Mouse (Mus musculus) heart, postnatal 14 days (tissue): ENCODE measurements around the gene Gm20388. TPM values are rescaled to one million over a fixed set of nuclear protein-coding genes. Genes with fewer than 3 reads are reported as not detected.

ENCODE experiments used
- DNase-seq, 2 experiments: peaks; one replicate each; pipeline ENCODE4 v3.0.0; 2021 to 2022
- intact Hi-C: fragments of 180-260 bp; cut with DNase I; formaldehyde crosslinking; loops from one replicate; pipeline ENCODE4 v1.15.1; 2025
- total RNA-seq, 2 experiments: library from RNA; stranded (reverse); gene quantifications; 2 replicates each; pipeline ENCODE4 v1.2.3; 2021

Gene Gm20388
- total RNA-seq, 2 experiments from 2014 or later = 0.24 TPM; not detected in 1

DNA sequence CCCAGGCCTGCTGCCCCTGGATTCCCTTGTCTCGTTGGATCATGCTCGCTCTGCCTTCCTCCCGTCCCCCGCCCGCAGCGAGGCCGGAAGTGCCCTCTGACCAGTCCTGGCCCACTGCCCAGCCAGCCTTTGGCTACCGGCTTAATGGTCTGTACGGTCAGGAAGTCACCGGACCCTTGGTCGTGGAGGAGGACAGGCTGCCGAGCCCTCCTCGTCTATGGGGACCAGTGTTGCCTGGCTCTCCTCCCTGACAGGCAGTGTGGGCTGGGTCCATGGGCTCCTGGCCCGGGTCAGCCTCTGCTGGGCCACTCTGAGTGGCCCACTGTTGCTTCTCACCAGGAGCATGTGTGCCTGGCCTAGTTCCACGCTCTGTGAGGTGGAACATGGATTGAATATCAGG is 584.3 kb downstream of the Gm20388 start:
- intact Hi-C loops = no loop called here
- DNase-seq = peak; percentile 83 to 87

DNA sequence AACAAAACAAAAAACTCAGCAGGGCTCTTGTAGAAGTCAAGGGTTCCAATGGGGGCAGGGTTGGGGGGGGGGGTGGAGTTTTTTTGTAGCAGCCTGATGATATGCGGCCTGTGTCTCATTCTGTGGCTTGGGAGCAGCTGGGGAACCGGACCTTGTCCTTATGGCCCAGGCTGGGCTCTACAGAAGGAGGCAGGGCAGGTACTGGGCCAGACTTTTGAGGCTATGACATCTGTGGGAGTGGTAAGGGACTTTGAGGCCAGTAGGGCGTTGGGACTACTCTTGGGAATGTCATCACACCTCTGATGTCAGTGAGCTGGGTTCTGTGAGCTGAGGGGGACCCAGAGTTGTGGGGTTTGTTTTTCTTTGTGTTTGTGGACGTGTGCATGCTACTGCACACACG is 584.8 kb downstream of the Gm20388 start:
- intact Hi-C loops = no loop called here
- DNase-seq = no peak

DNA sequence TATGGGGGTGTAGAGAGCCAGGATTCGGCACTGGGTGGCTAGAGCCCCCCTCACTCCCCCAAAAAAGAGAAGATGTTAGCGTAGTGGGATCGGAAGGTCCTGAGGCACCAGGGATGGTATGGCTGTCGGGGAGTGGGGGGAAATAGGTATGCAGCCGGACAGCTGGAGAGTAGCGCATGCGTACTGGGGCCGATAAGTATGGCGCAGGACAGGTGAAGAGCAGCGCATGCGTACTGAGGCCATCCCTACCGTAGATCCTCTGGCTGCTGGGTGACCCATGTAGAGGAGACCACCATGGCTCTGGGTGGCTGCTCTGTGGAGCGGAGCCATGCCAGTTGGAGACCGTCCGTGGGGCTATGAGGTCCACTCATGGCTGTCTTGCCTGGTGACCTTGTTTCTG is 585.8 kb downstream of the Gm20388 start:
- DNase-seq = no peak
- intact Hi-C loops = no loop called here

DNA sequence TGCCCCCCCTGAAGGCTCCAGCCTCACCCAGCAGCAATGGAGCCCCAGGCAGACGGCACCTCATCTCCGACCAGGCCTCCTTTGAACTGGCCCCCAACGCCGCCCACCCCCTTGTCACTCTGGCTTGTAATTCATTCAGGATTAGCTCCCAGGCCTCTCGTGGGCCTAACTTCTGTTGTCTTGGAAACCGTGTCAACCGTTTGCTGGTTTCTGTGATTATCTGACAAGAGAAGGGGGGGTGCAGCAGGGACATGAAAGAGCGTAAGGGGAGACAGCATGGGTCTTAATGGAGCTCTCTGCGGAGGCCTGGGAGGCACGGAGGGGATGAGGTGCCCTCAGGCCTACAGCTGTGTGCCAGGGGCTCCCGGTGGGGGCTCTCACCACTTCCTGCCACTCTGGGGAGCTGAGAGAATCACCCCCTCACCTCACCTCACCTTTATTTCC is 586.9 kb downstream of the Gm20388 start:
- intact Hi-C loops = no loop called here
- no peak for DNase-seq

DNA sequence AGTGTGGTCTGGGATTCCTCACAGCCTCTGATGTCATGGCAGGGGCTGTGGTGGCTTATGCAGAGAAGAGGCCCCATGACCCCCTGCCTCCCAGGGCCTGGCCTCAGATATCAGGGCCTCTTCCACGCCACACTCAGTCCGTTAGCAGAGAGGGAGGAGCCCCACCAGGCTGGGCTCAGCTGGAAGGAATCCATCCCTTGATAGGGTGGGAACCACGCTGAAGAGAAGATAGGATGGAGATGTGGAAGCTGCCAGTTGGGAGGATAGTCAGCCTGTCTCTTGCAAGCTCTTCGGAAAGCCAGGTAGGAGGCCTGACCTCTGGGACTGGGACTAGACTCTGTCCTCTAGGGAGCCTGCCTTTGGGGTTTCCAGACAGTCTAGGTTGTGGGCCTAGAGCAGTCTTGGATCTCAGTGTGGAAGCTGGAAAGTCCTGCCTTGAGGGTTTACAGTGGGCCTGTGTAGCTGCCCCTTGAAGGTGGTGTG is 587.7 kb downstream of the Gm20388 start:
- no peak for DNase-seq
- intact Hi-C loops = no loop called here

DNA sequence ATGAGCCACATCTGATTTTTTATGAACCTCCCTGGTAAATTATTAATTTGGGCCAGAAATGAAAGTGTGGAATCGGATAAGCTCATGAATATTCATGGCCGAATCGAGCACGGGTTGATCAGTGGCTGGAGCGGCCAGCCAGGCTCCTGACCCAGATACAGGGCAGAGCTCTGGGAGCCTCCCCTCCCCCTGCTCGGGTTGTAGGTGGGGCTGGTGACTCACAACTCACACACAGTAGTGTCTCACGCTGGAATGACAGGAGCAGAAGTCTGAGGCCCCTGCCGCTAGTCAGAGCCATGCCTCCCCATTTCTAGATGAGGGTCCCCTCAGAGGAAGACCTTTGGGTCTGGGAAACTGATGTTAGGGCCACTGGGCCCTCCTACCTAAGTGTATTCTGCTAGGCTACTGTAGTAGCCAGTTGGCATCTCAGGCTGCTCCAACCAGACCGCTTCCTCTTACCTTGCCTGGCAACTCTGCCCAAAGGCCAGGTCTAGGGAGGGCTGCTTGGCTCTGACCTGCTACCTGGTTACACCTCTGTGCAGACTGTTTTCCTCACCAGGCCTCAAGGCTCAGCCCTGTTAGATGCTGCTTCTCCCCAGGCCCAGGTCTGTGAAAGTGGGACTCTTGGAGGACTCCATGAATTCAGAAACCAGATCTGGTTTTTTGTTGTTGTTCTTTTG is 588.4 kb downstream of the Gm20388 start:
- peak; percentile 63 to 75 for DNase-seq
- intact Hi-C loops = no loop called here

DNA sequence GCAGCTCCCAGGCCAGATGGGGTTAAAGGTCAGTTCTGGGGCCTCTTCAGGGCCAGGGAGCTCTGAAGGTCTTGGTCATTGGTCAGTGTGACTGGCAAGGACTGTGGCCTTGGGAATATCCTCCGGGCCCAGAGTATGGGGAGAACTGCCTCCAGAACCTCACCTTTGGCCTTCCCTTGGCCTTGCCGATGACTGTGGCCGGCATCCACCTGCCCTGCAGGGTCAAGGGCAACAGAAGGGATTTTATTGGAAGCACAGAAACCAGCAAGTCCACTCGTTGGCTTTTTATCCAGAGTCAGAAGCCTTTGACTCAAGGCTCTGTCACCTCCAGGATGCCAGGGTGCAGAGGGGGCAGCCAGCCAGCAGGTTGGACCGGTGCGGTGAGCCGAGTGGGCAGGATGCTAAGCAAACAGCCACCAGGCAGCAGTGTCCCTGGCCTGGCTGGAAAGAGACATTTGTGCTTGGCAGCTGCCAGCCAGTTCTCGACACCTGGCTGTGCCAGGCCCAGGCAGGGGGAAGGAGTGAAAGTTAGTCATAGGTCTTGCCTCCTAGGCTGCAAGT is 590.1 kb downstream of the Gm20388 start:
- intact Hi-C loops = no loop called here

DNA sequence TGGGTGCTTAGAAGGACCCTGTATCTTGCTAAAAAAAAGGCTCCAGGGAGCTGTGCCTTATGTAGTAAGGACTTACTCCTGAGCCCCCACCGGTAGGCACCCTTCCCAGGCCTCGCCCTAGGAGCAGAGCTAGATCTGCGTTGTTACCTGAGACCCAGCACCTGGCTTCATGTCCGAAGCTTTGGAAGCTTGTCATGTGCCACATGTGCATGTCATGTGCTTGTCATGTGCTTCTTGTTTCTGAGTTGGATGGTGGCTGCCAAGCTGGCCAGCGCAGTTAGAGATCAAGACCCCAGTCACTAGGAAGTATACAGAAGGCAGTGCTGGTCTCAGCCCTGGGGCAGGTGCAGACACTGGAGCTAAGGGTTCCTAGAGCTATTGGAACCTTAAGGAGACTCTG is 590.8 kb downstream of the Gm20388 start:
- no peak for DNase-seq
- intact Hi-C loops = no loop called here

More for the DNA sequence above, 590.1 kb downstream of the Gm20388 start:
- DNase-seq = no peak

DNA sequence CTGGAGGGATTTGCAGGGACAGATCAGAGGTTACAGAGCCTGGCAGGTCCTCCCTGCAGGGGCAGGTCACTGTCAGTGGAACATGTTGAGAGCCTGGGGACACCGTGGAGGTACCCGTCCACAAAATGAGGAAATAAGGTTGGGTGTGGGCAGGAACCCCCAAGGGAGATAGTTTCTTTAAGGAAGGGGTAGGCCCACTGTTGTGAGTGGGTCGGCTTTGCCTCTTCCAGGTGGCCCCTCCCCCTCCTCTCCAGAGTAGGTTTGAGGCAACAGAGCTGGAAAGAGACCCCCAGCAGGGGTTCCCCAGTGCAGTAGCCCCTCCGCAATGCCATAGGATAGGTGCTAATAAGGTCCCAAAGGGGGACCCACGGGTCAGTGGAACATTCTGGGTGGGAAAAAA is 591.8 kb downstream of the Gm20388 start:
- intact Hi-C loops = no loop called here
- DNase-seq = no peak

DNA sequence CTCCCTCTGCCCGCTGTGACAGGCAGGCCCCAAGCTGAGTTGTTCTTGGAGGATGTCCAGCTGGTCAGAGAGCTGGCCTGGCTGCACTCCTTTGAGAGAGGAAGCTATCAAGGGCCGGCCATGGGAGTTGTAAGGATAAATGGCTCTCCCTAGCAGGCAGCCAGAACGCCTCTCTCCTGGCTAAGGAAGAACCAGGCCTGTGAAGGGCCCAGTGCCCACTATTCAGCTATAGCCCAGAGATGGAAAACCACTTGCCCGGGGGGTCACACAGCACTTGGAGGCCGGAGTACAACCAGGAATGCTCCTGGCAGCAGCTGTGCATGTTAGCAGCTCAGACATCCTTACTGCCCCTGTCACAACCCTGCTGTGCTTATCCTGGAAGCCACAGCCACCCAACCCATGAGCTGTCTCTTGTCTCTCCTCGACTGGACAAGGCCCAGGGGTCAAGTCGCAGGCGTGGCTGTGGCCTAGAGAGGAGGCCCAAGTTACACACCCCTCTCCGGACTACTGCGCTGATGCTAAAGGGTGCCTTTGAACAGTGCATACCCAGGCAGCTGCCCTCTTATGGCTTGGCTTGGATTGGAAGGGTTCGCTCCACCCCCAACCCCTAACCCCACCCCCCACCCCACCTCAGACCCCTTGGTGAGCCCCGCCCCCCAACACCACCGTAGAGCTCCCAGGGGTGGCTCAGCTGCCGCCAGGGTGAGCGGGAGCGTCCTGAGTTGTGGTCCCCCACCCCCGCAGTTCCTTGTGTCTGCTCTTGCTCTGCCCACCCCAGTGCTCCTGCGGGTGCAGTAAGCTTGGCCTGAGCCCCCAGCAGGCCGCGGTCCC is 593.8 kb downstream of the Gm20388 start:
- DNase-seq = peak; percentile 62 to 77
- intact Hi-C loops = no loop called here

DNA sequence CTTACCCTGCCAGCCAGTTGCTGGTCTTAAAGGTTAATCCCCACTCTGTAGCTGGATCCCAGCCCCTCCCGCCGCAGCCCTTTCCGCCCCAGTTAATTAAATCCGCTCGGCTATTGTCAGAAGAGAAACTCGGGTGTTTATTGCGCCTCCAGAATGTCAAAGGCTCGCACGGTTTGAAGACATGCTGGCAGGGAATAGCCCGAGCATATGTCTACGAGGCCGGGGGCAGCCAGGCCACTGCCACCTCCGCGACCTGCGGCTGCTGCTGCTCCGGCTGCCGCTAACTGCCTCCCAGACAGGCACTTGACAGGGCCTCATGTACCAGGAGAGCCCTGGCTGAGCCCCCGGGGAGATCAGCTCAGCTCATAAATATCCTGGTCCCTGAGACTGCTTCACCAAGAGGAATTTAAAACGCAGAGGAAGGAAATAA is 594.5 kb downstream of the Gm20388 start:
- DNase-seq = no peak
- intact Hi-C loops = no loop called here

DNA sequence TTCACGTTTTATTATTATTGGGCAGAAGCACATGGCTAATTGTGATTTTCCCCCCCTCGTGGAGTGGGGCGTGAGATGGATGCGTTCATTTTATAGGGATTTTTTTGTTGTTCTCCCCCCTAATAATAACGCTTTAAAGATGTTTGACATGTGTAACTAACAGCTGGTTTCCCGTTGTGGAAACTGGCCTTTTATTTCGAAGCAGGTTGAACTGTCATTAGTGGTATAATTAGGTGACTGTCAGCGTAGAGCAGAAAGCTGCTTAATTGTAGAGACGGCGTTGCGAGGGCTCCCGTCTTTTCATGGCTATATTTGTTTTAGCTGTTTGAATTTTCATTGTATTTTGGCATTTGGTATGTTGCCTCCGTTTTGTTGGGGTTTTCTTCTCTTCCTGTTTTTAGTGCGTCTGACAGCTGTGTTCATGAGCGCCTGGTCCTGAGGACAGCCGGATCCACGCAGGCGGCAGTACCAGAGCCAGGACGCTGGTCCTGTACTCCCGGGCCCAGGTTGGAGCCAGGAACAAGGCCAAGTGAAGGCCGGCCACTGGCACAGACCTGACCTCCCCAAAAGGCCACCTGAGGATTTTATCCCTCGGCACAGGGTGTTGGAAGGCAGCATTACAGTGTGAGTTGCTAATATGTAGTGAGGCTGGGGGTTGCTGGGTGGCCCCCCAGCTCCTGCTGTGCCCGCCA is 595.1 kb downstream of the Gm20388 start:
- no peak for DNase-seq
- intact Hi-C loops = no loop called here

DNA sequence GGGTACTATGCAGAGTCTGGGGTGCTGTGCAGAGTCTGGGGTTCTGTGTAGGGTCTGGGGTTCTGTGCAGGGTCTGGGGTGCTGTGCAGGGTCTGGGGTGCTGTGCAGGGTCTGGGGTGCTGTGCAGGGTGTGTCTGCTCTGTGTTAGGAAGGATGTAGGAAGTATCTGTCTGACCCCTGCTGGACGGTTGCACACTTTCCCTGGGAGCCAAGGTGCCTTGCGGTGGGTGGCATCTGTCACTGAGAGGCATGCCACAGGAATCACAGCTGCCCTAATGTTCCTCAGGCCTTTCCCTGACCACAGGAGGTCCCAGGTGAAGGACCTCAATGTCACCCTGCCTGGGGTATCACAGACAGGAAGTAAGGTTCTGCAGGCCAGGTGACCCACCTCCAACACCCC is 595.9 kb downstream of the Gm20388 start:
- DNase-seq = no peak
- intact Hi-C loops = no loop called here

DNA sequence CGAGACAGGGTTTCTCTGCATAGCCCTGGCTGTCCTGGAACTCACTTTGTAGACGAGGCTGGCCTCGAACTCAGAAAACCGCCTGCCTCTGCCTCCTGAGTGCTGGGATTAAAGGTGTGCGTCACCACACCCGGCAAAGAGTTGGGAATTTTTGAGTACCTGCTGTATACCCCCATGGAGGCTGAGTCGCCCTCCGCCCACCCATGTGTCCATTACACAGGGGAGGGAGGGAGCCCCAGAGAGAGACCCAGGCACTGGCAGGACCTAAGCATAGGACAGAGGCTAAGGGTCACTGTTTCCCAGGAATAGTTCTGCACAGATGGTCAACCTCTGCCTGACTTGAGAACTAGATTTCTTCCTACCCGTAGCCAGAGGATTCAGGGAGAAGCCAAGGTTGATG is 596.6 kb downstream of the Gm20388 start:
- no peak for DNase-seq
- intact Hi-C loops = no loop called here

DNA sequence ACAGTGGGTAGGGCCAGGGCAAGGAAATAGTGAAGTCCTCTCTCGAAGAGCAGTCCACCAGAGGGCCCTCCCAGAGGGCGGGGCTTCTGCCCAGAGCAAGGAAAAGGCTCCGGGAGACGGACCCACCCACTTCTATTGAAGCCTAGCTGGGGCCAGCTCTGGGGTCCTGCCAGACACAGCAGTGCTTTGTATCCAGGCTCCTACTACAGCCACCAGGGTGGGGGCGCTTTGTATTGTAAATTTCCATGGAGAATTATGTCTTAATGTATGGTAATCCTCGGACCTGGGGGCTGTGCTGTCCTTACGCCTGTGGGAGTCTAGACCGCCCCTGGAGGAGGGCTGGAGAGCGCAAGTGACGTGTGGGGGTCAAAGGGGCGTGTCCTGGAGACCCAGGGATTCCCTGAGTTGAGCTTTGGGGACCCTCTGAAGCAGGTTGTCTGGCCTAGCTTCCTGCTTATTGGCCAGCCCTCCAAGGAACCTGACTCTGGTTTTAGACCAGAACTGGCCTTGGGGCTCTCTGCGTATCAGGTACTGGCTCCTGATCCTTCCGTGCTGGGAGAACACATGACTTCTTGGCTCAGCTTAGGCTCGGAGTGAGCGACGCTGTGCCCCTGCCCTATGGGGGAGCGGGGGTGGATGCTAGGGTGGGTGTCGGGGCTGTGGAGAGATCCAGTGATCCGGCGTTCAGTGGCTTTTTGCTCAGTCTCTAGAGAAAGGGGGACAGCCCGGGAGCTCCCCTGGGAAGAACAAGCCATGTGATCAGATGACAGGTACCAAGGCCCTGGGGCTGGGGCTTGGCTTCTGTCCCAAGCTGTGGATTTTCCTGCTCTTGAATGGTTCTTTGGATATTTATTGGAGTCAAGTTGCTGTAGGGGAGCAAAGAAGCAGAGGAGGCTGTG is 598.7 kb downstream of the Gm20388 start:
- no peak for DNase-seq
- intact Hi-C loops = loop anchor here (2.0 kb wide), 1 partner anchor 23 kb away; no protein-coding TSS in a partner anchor

DNA sequence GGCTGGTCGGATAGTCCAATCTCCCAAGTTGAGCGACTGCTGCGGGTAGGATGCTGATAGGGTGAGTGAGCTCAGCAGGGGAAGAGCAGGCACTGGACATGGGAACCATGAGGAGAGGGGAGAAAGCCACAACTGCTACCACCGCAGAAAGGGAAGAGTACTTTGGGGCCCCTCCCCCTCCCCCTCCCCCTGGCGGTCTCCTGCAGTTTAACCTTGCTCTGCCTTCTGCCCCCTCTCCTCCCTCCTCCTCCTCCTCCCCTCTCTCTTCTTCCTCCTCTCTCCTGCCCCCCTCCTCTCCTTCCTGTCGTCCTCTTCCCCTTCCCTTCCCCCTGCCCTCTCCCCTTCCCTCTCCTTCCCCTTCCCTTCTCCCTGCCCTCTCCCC is 599.4 kb downstream of the Gm20388 start:
- no peak for DNase-seq
- intact Hi-C loops = no loop called here

DNA sequence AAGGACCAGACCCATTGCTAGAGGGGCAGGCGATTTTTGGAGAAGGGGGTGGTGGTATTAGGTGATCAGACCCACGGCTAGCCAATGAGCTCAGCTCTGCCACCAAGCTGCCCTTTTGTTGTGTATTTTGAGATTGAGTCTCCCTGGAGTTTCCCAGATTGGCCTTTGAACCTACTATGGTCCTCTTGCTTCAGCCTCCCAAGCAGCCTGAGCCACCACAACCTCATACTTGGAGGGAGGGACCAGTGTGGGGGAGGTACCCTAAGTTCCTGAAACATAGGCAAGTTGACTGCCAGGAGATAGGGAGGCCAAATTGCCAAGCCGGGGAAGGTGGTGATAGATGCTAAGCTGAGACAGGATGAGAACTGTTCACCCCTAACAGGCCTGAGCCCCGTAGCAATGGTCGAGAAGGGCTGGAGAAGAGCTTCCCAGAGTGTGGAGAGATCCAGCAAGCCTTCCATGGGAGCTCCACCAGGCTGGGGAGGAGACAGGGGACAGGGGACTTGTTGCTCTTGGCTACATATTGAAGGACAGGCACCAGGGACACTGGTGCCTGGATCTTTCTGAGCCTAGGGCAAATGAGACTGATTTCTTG is 600.3 kb downstream of the Gm20388 start:
- intact Hi-C loops = no loop called here

DNA sequence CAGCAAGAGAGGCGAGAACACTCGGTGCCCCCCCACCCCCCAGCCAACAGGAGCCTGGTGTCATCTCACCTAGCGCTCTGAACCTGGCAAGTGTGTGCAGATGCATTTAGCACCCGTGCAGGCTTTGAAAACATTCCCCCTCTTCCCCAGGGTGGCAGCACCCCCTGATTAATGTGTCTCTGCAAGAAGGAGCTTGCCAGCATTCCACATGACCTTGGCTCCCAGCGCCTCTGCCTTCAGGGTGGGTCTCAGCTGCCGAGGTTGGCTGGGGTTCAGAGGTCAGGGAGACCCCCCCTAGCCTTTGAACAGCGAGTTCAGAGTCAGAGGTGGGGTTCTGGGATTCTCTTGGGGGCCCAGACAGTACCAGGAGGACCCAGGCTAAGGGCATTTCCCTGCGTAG is 601.1 kb downstream of the Gm20388 start:
- DNase-seq = no peak
- intact Hi-C loops = no loop called here

More for the DNA sequence above, 600.3 kb downstream of the Gm20388 start:
- no peak for DNase-seq

DNA sequence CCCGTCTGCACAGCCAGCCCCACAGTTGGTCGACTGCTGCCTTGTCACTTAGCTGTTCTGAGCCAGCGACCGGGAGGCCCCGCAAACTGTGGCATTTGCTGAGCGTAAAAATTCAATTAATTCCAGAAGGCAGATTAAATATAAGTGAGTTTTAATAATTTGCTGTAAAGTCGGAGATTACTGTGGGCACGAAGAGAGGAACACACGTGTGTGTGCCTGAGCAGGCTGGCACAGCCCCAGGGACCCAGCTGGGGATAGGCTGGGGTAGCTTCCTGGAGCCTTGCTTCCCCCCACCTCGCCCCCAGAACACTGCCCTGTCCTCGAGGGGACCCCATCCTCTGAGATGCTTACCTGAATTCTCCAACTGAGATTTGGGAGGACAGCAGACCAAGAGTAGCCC is 601.7 kb downstream of the Gm20388 start:
- DNase-seq = no peak
- intact Hi-C loops = no loop called here
